Mouse (Mus musculus) ES-E14 (cell line): ENCODE measurements around the gene Arhgap19. TPM values are rescaled to one million over a fixed set of nuclear protein-coding genes. Genes with fewer than 3 reads are reported as not detected.

ENCODE experiments used
- DNase-seq: peaks from one replicate; pipeline ENCODE4 v3.0.0-alpha.2; 2013; ENCODE audit warnings: low read depth, low spot score
- H3K27ac ChIP-seq: 2 replicates; pipeline ENCODE4 v1.5.1; 2012; ENCODE audit warnings: low read depth, mild to moderate bottlenecking, low read length, moderate library complexity, mixed read lengths; ENCODE audit not compliant: poor library complexity, insufficient read depth, severe bottlenecking
- H3K36me3 ChIP-seq: 2 replicates; pipeline ENCODE4 v1.6.1; 2012; ENCODE audit warnings: mild to moderate bottlenecking, low read length, moderate library complexity, mixed read lengths; ENCODE audit not compliant: control insufficient read depth, poor library complexity, insufficient read depth, severe bottlenecking
- H3K4me1 ChIP-seq, 2 experiments: fragments of 150-350 bp in 1 of 2; sonication (generic) in 1 of 2; 2 replicates each; pipeline ENCODE4 v1.6.1; 2012; ENCODE audit warnings: low read length in 2 of 2, mild to moderate bottlenecking in 1 of 2, mixed read lengths in 1 of 2; ENCODE audit not compliant: control insufficient read depth in 2 of 2, insufficient read depth in 2 of 2, poor library complexity in 1 of 2
- H3K4me3 ChIP-seq, 2 experiments: fragments of 150-350 bp in 1 of 2; sonication (generic) in 1 of 2; 2 replicates each; pipeline ENCODE4 v1.5.1; 2012; ENCODE audit warnings: low read length in 2 of 2, low read depth in 1 of 2, mild to moderate bottlenecking in 1 of 2, mixed read lengths in 1 of 2; ENCODE audit not compliant: insufficient read depth in 1 of 2, poor library complexity in 1 of 2, severe bottlenecking in 1 of 2
- H3K9ac ChIP-seq: 2 replicates; pipeline ENCODE4 v1.6.1; 2012; ENCODE audit warnings: low read depth, mild to moderate bottlenecking, low read length, mixed read lengths; ENCODE audit not compliant: poor library complexity, insufficient read depth, severe bottlenecking
- H3K9me3 ChIP-seq: fragments of 150-350 bp; sonication (generic); 2 replicates; pipeline ENCODE4 v1.6.1; 2012; ENCODE audit warnings: low read depth, mild to moderate bottlenecking, low read length; ENCODE audit not compliant: control insufficient read depth, insufficient read depth
- CHD2 ChIP-seq: IDR thresholded peaks from 2 replicates; pipeline ENCODE4 v1.6.1; 2014; ENCODE audit warnings: mild to moderate bottlenecking, low read depth, low read length, inconsistent platforms
- HCFC1 ChIP-seq: IDR thresholded peaks from 2 replicates; pipeline ENCODE4 v1.6.1; 2012; ENCODE audit warnings: low read length, inconsistent platforms, borderline replicate concordance; ENCODE audit not compliant: insufficient read depth
- MAFK ChIP-seq: IDR thresholded peaks from 2 replicates; pipeline ENCODE4 v1.6.1; 2014; ENCODE audit warnings: mild to moderate bottlenecking, low read depth, low read length, inconsistent platforms; ENCODE audit not compliant: insufficient read depth
- ZC3H11A ChIP-seq: IDR thresholded peaks from 2 replicates; pipeline ENCODE4 v1.6.1; 2012; ENCODE audit warnings: low read depth, mild to moderate bottlenecking, inconsistent platforms, low read length, borderline replicate concordance
- ZNF384 ChIP-seq: IDR thresholded peaks from 2 replicates; pipeline ENCODE4 v1.6.1; 2012; ENCODE audit warnings: low read depth, low read length, inconsistent platforms
- in situ Hi-C, 2 experiments: fragments of 600-800 bp; cut with MboI; formaldehyde crosslinking; loops; one replicate each; pipeline ENCODE4 v1.15.1; 2025; ENCODE audit warnings: low sequenced_read_pairs in 2 of 2, inconsistent platforms in 1 of 2; ENCODE audit not compliant: unreplicated experiment in 2 of 2
- total RNA-seq: library from RNA; depleted of rRNA; stranded (reverse); fragments of 300-350 nt; gene quantifications from 2 replicates; pipeline ENCODE4 v1.2.3, GENCODE M21; 2012

The Arhgap19 gene
- total RNA-seq, 1 experiment = 31.7 TPM

DNA sequence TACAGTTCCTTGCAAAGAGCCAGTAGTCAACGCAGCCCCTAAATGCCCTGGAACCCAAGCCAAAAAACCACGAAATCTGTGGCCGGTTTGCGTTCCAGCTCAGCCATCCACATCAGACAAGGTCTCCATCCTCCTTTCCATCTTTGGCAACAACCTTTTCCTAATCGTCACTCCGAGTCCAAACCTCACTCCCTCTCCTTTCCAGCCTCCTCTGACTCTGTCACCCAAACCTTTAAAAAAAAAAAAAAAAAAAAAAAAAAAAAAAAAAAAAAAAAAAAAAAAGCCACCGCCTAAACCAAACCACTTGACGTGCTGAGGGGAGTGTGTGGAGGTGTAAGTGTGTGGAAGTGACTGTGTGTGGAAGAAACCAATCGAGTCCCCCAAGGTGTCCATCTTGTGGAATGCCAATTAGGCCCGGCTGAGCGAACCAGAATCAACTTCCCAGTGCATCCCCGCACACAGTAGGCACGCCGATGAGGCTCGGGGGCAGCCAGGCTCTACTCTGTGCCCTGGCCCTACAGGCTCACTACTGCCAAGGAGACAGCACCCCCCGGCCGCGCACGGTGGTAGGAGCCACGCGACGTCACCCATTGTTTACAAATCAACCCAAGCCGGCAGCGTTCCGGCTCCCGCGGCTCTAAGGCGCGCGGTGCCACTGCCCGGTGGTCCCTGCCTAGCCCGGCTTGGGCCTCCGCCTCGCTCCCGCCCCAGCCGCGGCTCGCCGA, 27.7 kb upstream of the Arhgap19 start, which contains the start of gene Frat1:
Frat1 (plus strand) TSS at position 590 of the 725 bp plus-strand sequence.
- H3K4me1 ChIP-seq = peaks cover 0 to 7% of the 10 kb centered on the region in 2 experiments; a peak in 1 of 4 replicates

DNA sequence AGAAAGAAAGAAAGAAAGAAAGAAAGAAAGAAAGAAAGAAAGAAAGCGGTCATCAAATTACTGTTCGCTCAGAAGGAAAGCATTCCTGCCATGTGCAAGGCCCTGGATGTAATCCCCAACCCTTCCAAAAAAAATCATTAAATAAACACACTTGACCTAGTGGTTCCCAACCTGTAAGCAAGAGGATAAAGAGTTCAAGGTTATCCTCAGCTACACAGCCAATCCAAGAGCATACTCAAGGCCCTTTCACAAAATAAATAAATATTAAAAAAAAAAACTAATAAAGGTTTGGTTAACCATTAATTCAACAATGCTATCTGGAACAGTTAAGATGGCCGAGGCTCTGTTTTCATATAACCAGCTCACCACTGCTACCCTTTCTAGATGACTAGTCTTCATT, 27.1 kb upstream of the Arhgap19 start:
- H3K9me3 ChIP-seq = no peaks in the 10 kb centered on the region
- in situ Hi-C loops = no loop called here
- no peak overlapping the region for H3K27ac ChIP-seq
- H3K9ac ChIP-seq = peak overlapping the region; percentile 24; the same call in 1 of the 2 replicates
- no peak for DNase-seq
- TF ChIP-seq MAFK (no peak), ZC3H11A (no peak), HCFC1 (no peak), CHD2 (no peak), ZNF384 (no peak)
- H3K4me3 ChIP-seq = peak overlapping the region; percentile 49 to 77; a peak in 3 of 4 replicates
- no peaks in the 10 kb centered on the region for H3K36me3 ChIP-seq
- H3K4me1 ChIP-seq = peaks cover 0 to 7% of the 10 kb centered on the region in 2 experiments; a peak in 1 of 4 replicates

More for the DNA sequence above, 27.7 kb upstream of the Arhgap19 start, which contains the start of gene Frat1:
- in situ Hi-C loops = no loop called here
- Histone ChIP-seq H3K27ac (no peak within 1 kb of the TSS), H3K4me3 (peak within 1 kb of the TSS; percentile 49 to 77), H3K36me3 (no peaks in the 10 kb centered on the region), H3K9me3 (no peaks in the 10 kb centered on the region), H3K9ac (peak within 1 kb of the TSS; percentile 73)
- DNase-seq = peak; percentile 78
- TF ChIP-seq ZC3H11A (no peak), CHD2 (no peak), ZNF384 (peak; percentile 97)

DNA sequence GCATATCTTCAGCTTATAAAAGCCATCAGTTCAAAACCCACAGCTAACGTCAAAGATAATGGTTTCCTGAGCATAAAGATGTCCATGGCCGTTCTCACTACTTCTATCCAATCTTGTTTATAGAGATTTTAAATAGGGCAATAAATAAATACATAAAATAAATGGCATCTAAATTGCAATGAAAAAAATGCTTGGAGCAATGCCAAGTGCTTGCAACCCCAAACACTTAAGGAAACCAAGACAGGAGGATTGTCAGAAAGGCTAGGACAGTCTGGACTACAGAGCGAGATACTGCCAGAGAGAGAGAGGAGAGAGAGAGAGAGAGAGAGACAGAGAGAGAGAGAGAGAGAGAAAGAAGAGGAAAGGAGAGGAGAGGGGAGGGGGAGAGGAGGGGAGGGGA, 24.7 kb upstream of the Arhgap19 start:
- H3K4me1 ChIP-seq = peaks cover 0 to 2% of the 10 kb centered on the region in 2 experiments; a peak in 1 of 4 replicates
- H3K9me3 ChIP-seq = no peaks in the 10 kb centered on the region
- H3K36me3 ChIP-seq = no peaks in the 10 kb centered on the region
- no peak overlapping the region for H3K9ac ChIP-seq
- TF ChIP-seq CHD2 = no peak
- TF ChIP-seq ZC3H11A = no peak
- TF ChIP-seq MAFK = no peak
- TF ChIP-seq ZNF384 = no peak
- TF ChIP-seq HCFC1 = no peak
- H3K27ac ChIP-seq = no peak overlapping the region
- no peak for DNase-seq
- H3K4me3 ChIP-seq = no peak overlapping the region
- in situ Hi-C loops = no loop called here

DNA sequence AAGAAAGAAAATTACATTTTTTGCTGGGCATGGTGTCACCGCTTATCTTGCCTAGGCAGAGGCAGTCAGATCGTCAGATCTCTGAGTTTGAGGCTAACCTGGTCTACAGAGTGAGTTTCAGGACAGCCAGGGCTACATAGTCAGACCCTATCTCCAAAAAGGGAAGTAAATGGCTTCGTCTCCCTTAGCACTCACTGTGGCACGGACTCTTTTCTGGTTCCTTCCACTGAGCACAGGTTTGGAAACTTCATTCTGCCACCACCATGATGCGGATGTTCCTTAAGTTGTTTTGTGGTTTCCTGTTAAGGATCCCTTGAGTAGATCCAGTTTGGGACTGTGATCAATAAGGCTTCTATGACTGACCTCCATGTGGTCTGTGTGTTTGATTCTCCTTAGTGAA, 23.1 kb upstream of the Arhgap19 start:
- Histone ChIP-seq H3K36me3 (no peaks in the 10 kb centered on the region), H3K4me1 (peaks cover 0 to 4% of the 10 kb centered on the region in 2 experiments; a peak in 1 of 4 replicates), H3K9me3 (no peaks in the 10 kb centered on the region), H3K27ac (no peak overlapping the region), H3K4me3 (no peak overlapping the region), H3K9ac (no peak overlapping the region)
- TF ChIP-seq ZNF384 (no peak), ZC3H11A (no peak), MAFK (no peak), CHD2 (no peak), HCFC1 (no peak)
- in situ Hi-C loops = no loop called here
- DNase-seq = no peak

DNA sequence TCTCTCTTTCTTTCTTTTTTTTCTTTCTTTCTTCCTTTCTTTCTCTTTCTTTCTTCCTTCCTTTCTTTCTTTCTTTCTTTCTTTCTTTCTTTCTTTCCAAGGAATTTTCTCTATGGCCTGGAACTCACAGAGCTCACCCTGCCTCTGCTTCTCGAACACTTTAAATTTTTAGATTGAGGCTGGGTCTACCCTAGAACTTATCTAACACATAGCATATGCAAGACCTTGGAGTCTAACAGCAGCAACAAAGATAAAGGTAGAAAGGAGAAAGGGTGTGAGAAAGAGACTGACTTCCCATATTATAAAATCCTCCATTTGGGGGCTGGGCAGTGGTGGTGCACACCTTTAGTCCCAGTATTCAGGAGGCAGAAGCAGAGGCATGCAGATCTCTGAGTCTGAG, 20.7 kb upstream of the Arhgap19 start:
- TF ChIP-seq ZNF384 = no peak
- TF ChIP-seq ZC3H11A = no peak
- TF ChIP-seq MAFK = no peak
- no peak for TF ChIP-seq HCFC1
- no peak for TF ChIP-seq CHD2

More for the DNA sequence above, 20.7 kb upstream of the Arhgap19 start:
- Histone ChIP-seq H3K36me3 (no peaks in the 10 kb centered on the region), H3K4me3 (no peak overlapping the region), H3K9me3 (no peaks in the 10 kb centered on the region), H3K9ac (no peak overlapping the region), H3K4me1 (peaks cover 2 to 3% of the 10 kb centered on the region in 2 experiments; a peak in 1 of 4 replicates), H3K27ac (no peak overlapping the region)
- DNase-seq = no peak
- in situ Hi-C loops = no loop called here
